Mouse (Mus musculus) CH12.LX (cell line): ENCODE data around the gene Pawr.

Experiments used
- CHD1 ChIP-seq: IDR thresholded peaks from 2 replicates; pipeline ENCODE4 v1.6.1; 2012; ENCODE audit warnings: low read depth, low read length, improper control_type of control experiment, inconsistent platforms
- CTCF ChIP-seq, 2 experiments: IDR thresholded peaks in 1 of 2; conservative IDR thresholded peaks in 1 of 2; 2 replicates each; pipeline ENCODE4 v1.5.1; 2011 to 2012; ENCODE audit warnings: low read depth in 2 of 2, low read length in 2 of 2, improper control_type of control experiment in 1 of 2, inconsistent platforms in 1 of 2, mild to moderate bottlenecking in 1 of 2, moderate library complexity in 1 of 2
- EP300 ChIP-seq: IDR thresholded peaks from 2 replicates; pipeline ENCODE4 v1.6.1; 2011; ENCODE audit warnings: low read length, improper control_type of control experiment
- MAFK ChIP-seq: IDR thresholded peaks from 2 replicates; pipeline ENCODE4 v1.6.1; 2011; ENCODE audit warnings: low read length, improper control_type of control experiment; ENCODE audit not compliant: insufficient replicate concordance
- MAX ChIP-seq: IDR thresholded peaks from 2 replicates; pipeline ENCODE4 v1.6.1; 2011; ENCODE audit warnings: low read length, improper control_type of control experiment
- MAZ ChIP-seq: IDR thresholded peaks from 2 replicates; pipeline ENCODE4 v1.6.1; 2012; ENCODE audit warnings: low read depth, mild to moderate bottlenecking, inconsistent platforms, low read length, improper control_type of control experiment, moderate library complexity
- MXI1 ChIP-seq: IDR thresholded peaks from 2 replicates; pipeline ENCODE4 v1.6.1; 2011; ENCODE audit warnings: mild to moderate bottlenecking, low read depth, low read length, improper control_type of control experiment
- POLR2A ChIP-seq: IDR thresholded peaks from 2 replicates; pipeline ENCODE4 v1.6.1; 2011; ENCODE audit warnings: low read depth, mild to moderate bottlenecking, improper control_type of control experiment, low read length
- USF1 ChIP-seq: IDR thresholded peaks from 2 replicates; pipeline ENCODE4 v1.6.1; 2014; ENCODE audit warnings: low read depth, mild to moderate bottlenecking, inconsistent platforms, low read length, improper control_type of control experiment
- ZKSCAN1 ChIP-seq: IDR thresholded peaks from 2 replicates; pipeline ENCODE4 v1.6.1; 2012; ENCODE audit warnings: low read depth, inconsistent platforms, low read length, improper control_type of control experiment, borderline replicate concordance

DNA sequence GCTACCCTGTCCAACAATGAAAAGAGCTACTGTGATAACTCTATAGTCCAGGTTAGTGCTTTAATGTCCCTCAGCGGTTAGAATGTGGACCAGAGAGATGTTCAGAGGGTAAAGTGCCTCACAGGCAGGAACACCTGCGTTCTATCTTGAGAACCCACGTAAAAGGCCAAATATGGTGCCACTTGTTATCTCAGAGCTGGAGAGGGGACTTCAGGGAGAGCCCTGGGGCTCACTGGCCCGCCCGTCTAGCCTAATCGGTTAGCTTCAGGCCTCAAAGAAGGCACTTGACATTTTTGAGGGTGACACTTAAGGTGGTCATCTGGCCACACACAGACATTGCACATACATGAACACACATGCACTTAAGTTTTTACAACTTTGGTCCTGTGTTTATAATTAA, 49.6 kb upstream of the Pawr start:
- no peak for TF ChIP-seq CTCF (conservative IDR thresholded peaks at IDR 0.05 in 1 of 2, IDR thresholded peaks at IDR 0.05 in 1 of 2; ENCODE audit: low read depth in 2 of 2, low read length in 2 of 2)
- no peak for TF ChIP-seq MAX
- TF ChIP-seq POLR2A = no peak
- TF ChIP-seq USF1 = no peak
- no peak for TF ChIP-seq EP300
- no peak for TF ChIP-seq CHD1
- no peak for TF ChIP-seq MAFK
- TF ChIP-seq ZKSCAN1 = no peak
- TF ChIP-seq MAZ = no peak
- no peak for TF ChIP-seq MXI1
